Mouse (Mus musculus): ENCODE measurements at regions not wholly inside any gene's neighbourhood (a gene's known extent, or its start where the extent isn't known, plus 50 kb on each side); places are given as distances from the start of the nearest gene placed in this dataset.
"Not testable (repeated sequence)": the region's sequence is repeated elsewhere in the genome, so short reads cannot be mapped to it uniquely, and the experiment has no call there.

DNA sequence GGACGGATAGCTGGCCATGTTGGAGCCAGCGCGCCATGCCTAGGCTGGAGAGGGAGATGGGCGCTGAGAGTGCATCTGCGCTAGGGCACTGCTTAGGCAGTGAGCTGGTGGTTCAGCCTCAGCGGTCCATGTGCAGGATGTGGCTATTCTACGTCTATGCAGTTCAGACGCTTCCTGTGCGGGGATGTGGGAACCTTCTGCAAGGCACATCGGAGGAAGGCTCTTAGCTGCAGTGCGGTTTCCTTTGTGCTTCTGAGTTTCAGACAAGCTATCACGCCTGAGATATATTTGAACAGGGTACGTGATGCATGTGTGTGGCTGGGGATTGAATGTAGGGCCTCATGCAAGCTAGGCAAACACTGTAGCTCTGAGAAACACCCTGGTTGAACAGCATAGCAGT lies 54.4 kb upstream of the Lrpprc start:
- WGBS, result 89% methylated on average over 13 of the region's 13 CpGs
- H3K27ac ChIP-seq (replicated peaks), result no peak overlapping the region
- H3K36me3 ChIP-seq, result no peaks in the 10 kb centered on the region
- H3K9me3 ChIP-seq (replicated peaks), result no peaks in the 10 kb centered on the region
- peaks cover 13% of the 10 kb centered on the region for H3K4me1 ChIP-seq
- no peak for DNase-seq (ENCODE audit: low spot score)
- H3K4me3 ChIP-seq, result no peak overlapping the region
- no peaks in the 10 kb centered on the region for H3K27me3 ChIP-seq (ENCODE audit: low read depth, poor library complexity, severe bottlenecking)

DNA sequence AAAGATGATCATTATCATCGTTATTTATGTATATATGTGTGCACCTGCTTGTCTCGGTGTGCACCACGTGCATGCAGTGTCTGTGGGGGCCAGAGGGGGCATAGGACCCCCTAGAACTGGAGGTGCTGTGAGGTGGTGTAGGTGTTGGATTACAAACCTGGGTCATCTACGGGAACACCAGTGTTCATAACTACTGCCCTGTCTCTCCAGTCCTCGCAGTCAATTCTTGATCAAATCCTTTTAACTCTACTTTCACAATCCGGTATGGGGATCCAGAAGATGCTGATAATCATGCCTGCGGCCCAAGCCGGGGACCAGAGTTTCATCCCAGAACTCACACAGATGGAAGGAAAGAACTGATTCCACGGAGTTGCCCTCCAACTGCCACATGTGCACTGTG lies 55.6 kb upstream of the Lrpprc start:
- no peaks in the 10 kb centered on the region for H3K9me3 ChIP-seq (replicated peaks)
- no peaks in the 10 kb centered on the region for H3K36me3 ChIP-seq
- H3K4me3 ChIP-seq, result no peak overlapping the region
- WGBS, result 89% methylated on average over 9 of the region's 9 CpGs
- DNase-seq (ENCODE audit: low spot score), result no peak
- no peaks in the 10 kb centered on the region for H3K27me3 ChIP-seq (ENCODE audit: low read depth, poor library complexity, severe bottlenecking)
- H3K27ac ChIP-seq (replicated peaks), result no peak overlapping the region
- H3K4me1 ChIP-seq, result peaks cover 13% of the 10 kb centered on the region

GRCm38 (mm10) chr17:84848385-84849030 lies 57.9 kb upstream of the Lrpprc start:
- Histone ChIP-seq H3K36me3 (no peaks in the 10 kb centered on the region), H3K4me3 (no peak overlapping the region), H3K9me3 (replicated peaks) (no peaks in the 10 kb centered on the region), H3K27me3 (ENCODE audit: low read depth, poor library complexity, severe bottlenecking) (no peaks in the 10 kb centered on the region), H3K27ac (replicated peaks) (no peak overlapping the region; the same call in 1 of the 2 replicates), H3K4me1 (peaks cover 13% of the 10 kb centered on the region)
- DNase-seq (ENCODE audit: low spot score), result no peak
- 30% methylated on average over 14 of the region's 14 CpGs for WGBS

GRCm38 (mm10) chr17:84849031-84849405 lies 58.4 kb upstream of the Lrpprc start:
- H3K27ac ChIP-seq (replicated peaks), result no peak overlapping the region; the same call in 1 of the 2 replicates
- no peaks in the 10 kb centered on the region for H3K27me3 ChIP-seq (ENCODE audit: low read depth, poor library complexity, severe bottlenecking)
- H3K4me3 ChIP-seq, result no peak overlapping the region
- H3K4me1 ChIP-seq, result peaks cover 13% of the 10 kb centered on the region
- no peak for DNase-seq (ENCODE audit: low spot score)
- H3K9me3 ChIP-seq (replicated peaks), result no peaks in the 10 kb centered on the region
- WGBS, result 65% methylated on average over 6 of the region's 6 CpGs
- no peaks in the 10 kb centered on the region for H3K36me3 ChIP-seq

GRCm38 (mm10) chr17:84850464-84850863 lies 59.9 kb upstream of the Lrpprc start:
- H3K27me3 ChIP-seq (ENCODE audit: low read depth, poor library complexity, severe bottlenecking), result no peaks in the 10 kb centered on the region
- no peak overlapping the region for H3K4me3 ChIP-seq
- no peak for DNase-seq (ENCODE audit: low spot score)
- H3K27ac ChIP-seq (replicated peaks), result no peak overlapping the region
- 78% methylated on average over 5 of the region's 5 CpGs for WGBS
- H3K36me3 ChIP-seq, result no peaks in the 10 kb centered on the region
- no peaks in the 10 kb centered on the region for H3K9me3 ChIP-seq (replicated peaks)
- peaks cover 13% of the 10 kb centered on the region for H3K4me1 ChIP-seq

GRCm38 (mm10) chr17:84850893-84851292 lies 60.3 kb upstream of the Lrpprc start:
- H3K9me3 ChIP-seq (replicated peaks), result no peaks in the 10 kb centered on the region
- no peaks in the 10 kb centered on the region for H3K27me3 ChIP-seq (ENCODE audit: low read depth, poor library complexity, severe bottlenecking)
- 86% methylated on average over 5 of the region's 5 CpGs for WGBS
- H3K36me3 ChIP-seq, result no peaks in the 10 kb centered on the region
- no peak overlapping the region for H3K4me3 ChIP-seq
- no peak overlapping the region for H3K27ac ChIP-seq (replicated peaks)
- peaks cover 13% of the 10 kb centered on the region for H3K4me1 ChIP-seq
- no peak for DNase-seq (ENCODE audit: low spot score)

DNA sequence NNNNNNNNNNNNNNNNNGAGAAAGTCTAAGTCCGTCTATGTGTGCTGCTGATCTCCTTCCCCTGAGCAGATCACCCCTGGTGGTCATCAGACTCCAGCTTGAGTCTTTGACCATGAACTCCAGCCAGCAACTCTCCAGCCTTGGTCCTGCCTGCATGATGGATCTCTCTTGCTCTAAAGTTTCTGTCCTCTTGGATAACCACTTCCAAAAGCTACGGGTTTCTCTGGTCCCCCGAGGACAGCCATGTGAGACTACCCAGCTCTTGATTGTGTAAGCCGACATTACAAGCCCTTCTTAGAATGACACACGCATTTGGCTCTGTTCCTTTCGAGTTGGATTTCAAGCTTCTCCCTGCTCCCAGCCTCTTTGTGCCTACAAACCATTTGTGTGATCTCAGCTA lies 66.4 kb upstream of the Lrpprc start:
- H3K9me3 ChIP-seq (replicated peaks), result no peaks in the 10 kb centered on the region
- H3K36me3 ChIP-seq, result no peaks in the 10 kb centered on the region
- no peaks in the 10 kb centered on the region for H3K27me3 ChIP-seq (ENCODE audit: low read depth, poor library complexity, severe bottlenecking)
- no peak overlapping the region for H3K4me3 ChIP-seq
- H3K27ac ChIP-seq (replicated peaks), result no peak overlapping the region
- DNase-seq (ENCODE audit: low spot score), result no peak
- H3K4me1 ChIP-seq, result peaks cover 8% of the 10 kb centered on the region; the same call in 1 of the 2 replicates
- 88% methylated on average over 6 of the region's 6 CpGs for WGBS

DNA sequence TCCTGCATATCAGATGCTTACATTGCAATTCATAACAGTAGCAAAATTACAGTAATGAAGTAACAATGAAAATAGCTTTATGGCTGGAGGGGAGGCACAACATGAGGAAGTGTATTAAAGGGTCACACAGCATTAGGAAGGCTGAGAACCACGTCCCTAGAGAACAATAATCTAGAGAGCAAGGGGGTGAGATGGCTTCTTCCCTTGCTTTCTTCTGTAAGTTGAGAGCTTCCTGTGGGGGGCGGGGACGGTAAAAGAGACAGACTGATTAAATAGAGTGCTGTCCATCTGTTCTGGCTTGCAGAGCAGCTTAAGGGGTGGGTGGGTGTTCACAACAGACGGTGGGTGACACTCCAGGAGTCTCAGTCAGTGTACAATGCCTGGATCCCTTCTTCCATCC lies 68.2 kb upstream of the Lrpprc start:
- Histone ChIP-seq H3K9me3 (replicated peaks) (no peaks in the 10 kb centered on the region), H3K27me3 (ENCODE audit: low read depth, poor library complexity, severe bottlenecking) (no peaks in the 10 kb centered on the region), H3K4me3 (no peak overlapping the region), H3K27ac (replicated peaks) (no peak overlapping the region), H3K4me1 (peaks cover 8% of the 10 kb centered on the region; the same call in 1 of the 2 replicates), H3K36me3 (no peaks in the 10 kb centered on the region)
- 56% methylated on average over 4 of the region's 4 CpGs for WGBS
- DNase-seq (ENCODE audit: low spot score), result no peak

DNA sequence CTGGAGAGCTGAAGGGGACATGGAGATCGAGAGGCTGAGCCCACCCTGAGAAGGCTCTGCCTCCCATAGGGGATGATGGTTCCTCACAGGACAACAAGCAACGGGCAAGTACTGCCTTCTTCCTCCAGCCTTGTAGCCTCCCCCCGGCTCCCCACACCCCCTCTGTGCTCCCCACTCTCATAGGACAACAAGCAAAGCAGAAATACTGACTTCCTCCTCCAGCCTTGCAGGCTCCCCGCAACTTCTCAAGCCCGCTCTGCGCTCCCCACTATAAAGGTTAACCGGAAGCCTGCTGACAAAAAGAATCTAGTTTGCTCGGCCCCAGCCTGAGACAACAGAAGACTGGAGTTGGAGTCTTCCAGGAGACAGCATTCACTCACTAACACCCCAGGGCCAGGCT lies 69.3 kb upstream of the Lrpprc start:
- no peaks in the 10 kb centered on the region for H3K36me3 ChIP-seq
- peaks cover 8% of the 10 kb centered on the region; the same call in 1 of the 2 replicates for H3K4me1 ChIP-seq
- no peaks in the 10 kb centered on the region for H3K27me3 ChIP-seq (ENCODE audit: low read depth, poor library complexity, severe bottlenecking)
- no peaks in the 10 kb centered on the region for H3K9me3 ChIP-seq (replicated peaks)
- 0 out of 2 replicates have a peak overlapping the region, but pooled peaks have one; percentile 28 for H3K27ac ChIP-seq (replicated peaks)
- WGBS, result 74% methylated on average over 8 of the region's 8 CpGs
- no peak overlapping the region for H3K4me3 ChIP-seq
- DNase-seq (ENCODE audit: low spot score), result no peak

DNA sequence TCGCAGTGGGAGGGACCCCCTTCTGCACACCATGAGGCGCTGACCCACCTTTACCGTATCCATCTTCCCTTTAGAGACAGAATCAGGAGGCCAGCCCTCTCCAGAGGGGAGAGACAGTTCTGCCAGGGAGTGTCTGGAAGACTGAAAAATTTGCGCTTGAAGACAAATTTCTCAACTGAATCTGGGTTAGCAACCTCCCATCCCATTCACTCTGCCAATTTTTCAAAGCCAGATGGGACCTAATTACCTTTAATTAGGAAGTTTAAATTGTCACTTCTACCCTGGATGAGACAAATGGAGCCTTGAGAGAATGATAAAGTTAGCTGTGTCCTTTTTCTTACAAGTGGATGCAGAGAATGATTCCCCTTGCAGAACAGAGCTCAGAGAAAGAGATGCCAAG lies 70.2 kb upstream of the Lrpprc start:
- Histone ChIP-seq H3K9me3 (replicated peaks) (no peaks in the 10 kb centered on the region), H3K4me3 (no peak overlapping the region), H3K27ac (replicated peaks) (no peak overlapping the region), H3K4me1 (peaks cover 8% of the 10 kb centered on the region; the same call in 1 of the 2 replicates), H3K36me3 (no peaks in the 10 kb centered on the region), H3K27me3 (ENCODE audit: low read depth, poor library complexity, severe bottlenecking) (no peaks in the 10 kb centered on the region)
- 80% methylated on average over 4 of the region's 4 CpGs for WGBS
- no peak for DNase-seq (ENCODE audit: low spot score)

- not testable (repeated sequence) for DNase-seq (ENCODE audit: low spot score); H3K4me1 ChIP-seq; H3K27ac ChIP-seq (replicated peaks); H3K36me3 ChIP-seq; H3K27me3 ChIP-seq (ENCODE audit: low read depth, poor library complexity, severe bottlenecking); H3K9me3 ChIP-seq (replicated peaks); H3K4me3 ChIP-seq
Observed at GRCm38 (mm10) chr17:84864231-84864630, 73.6 kb upstream of the Lrpprc start.

- WGBS, result 63% methylated on average over 2 of the region's 2 CpGs
Observed at GRCm38 (mm10) chr17:84865158-84865557, 74.6 kb upstream of the Lrpprc start.

DNA sequence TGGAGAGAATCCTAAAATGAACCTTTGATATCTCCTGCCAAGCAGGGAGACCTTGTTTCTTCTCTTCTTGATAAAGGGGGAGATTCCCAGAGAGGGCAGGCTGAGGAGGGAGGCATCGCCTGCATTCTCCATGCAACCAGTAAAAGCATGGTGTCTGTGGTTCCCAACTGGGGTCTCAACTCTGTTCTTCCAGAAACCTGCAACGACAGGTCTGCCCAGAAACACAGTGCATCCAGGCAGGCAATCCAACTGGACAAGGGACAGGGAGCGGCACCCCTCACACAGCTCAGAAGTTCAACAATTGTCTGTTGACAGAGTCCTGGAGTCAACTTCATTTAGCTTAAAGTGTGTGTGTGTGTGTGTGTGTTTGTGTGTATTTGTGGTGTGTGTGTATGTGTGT lies 75.0 kb upstream of the Lrpprc start:
- H3K27ac ChIP-seq (replicated peaks), result no peak overlapping the region
- WGBS, result 83% methylated on average over 3 of the region's 3 CpGs
- no peaks in the 10 kb centered on the region for H3K27me3 ChIP-seq (ENCODE audit: low read depth, poor library complexity, severe bottlenecking)
- H3K36me3 ChIP-seq, result no peaks in the 10 kb centered on the region
- H3K4me3 ChIP-seq, result no peak overlapping the region
- DNase-seq (ENCODE audit: low spot score), result no peak
- no peaks in the 10 kb centered on the region for H3K9me3 ChIP-seq (replicated peaks)
- no peaks in the 10 kb centered on the region for H3K4me1 ChIP-seq

More at GRCm38 (mm10) chr17:84865158-84865557, 74.6 kb upstream of the Lrpprc start:
- no peak overlapping the region for H3K27ac ChIP-seq (replicated peaks)
- 0 out of 2 replicates have a peak, but pooled peaks cover under 1% of the 10 kb centered on the region for H3K4me1 ChIP-seq
- no peak overlapping the region for H3K4me3 ChIP-seq
- no peak for DNase-seq (ENCODE audit: low spot score)
- no peaks in the 10 kb centered on the region for H3K9me3 ChIP-seq (replicated peaks)
- no peaks in the 10 kb centered on the region for H3K36me3 ChIP-seq
- no peaks in the 10 kb centered on the region for H3K27me3 ChIP-seq (ENCODE audit: low read depth, poor library complexity, severe bottlenecking)
